Mouse (Mus musculus) heart, postnatal 0 days (tissue): ENCODE measurements around the gene Pglyrp1.

Experiments
- CTCF ChIP-seq: IDR thresholded peaks from 2 replicates; pipeline ENCODE4 v1.5.1; 2016; ENCODE audit warnings: antibody characterized with exemption, control low read depth, low read depth
- EP300 ChIP-seq: IDR thresholded peaks from 2 replicates; pipeline ENCODE4 v1.6.1; 2016; ENCODE audit warnings: antibody characterized with exemption, low read depth

DNA sequence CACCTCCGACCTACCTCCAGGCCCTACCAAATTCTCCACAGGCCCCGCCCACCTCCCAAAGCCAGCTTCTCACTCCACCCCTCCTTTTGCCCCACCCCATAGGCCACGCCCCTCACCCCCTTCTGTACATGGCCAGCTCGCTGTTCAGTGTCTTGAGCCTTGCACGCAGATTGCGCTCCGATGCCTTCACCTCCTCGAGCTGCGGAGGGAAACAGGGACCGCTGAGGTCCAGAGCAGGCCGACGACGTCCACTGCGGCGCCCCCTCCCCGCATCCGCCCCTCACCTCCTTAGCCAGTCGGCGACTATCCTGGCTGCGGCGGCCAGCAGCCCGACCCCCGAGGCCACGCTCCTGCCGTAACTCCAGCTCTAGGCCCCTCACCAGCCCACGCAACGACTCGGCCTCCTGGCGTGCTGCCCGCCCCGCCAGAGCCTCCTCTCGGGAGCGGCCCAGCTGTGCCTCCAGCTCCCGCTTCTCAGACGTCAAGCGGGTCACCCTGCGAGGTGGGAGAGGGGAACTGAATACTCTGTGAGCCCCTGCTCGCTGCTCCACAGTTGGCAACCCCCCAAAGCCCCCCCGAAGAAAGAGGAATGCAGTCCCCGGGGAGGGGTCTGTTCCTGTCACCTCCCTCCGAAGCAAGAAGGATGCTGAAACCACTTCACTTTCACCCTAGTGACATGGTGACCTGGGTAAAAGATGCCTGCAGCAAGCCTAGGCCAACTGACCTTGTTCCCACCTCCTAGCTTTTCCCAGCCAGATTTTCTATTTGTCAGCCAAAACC, 22.7 kb downstream of the Pglyrp1 start:
- TF ChIP-seq EP300 (no peak), CTCF (no peak)
